Mouse (Mus musculus): ENCODE measurements around the gene Chka. TPM values are rescaled to one million over a fixed set of nuclear protein-coding genes. Genes with fewer than 3 reads are reported as not detected.

Chka gene
- polyA plus RNA-seq, 1 experiment from 2014 or later, result 24.1 TPM

GRCm38 (mm10) chr19:3831716-3832115 lies 19.9 kb upstream of the Chka start:
- Histone ChIP-seq H3K4me3 (ENCODE audit: low read length) (no peak overlapping the region), H3K36me3 (ENCODE audit: control insufficient read depth, insufficient read depth) (no peaks in the 10 kb centered on the region), H3K27ac (ENCODE audit: low read length) (no peak overlapping the region), H3K9me3 (replicated peaks; ENCODE audit: control insufficient read depth, low read length) (no peaks in the 10 kb centered on the region), H3K9ac (ENCODE audit: low read length) (no peak overlapping the region), H3K27me3 (ENCODE audit: control insufficient read depth, insufficient read depth, low read length) (no peaks in the 10 kb centered on the region), H3K4me1 (ENCODE audit: control insufficient read depth, insufficient read depth, low read length) (peaks cover 4% of the 10 kb centered on the region; the same call in 1 of the 2 replicates), H3K4me2 (ENCODE audit: low read depth, low read length) (no peak overlapping the region)
- WGBS, result 70% methylated on average over 8 of the region's 8 CpGs
- ATAC-seq (replicated peaks; ENCODE audit: extremely low read depth, insufficient read depth, low FRiP score), result no peak

- 38% methylated on average over 4 of the region's 4 CpGs for WGBS
- ATAC-seq (replicated peaks; ENCODE audit: extremely low read depth, insufficient read depth, low FRiP score), result peak; percentile 41; the same call in 1 of the 2 replicates
- Histone ChIP-seq H3K4me1 (ENCODE audit: control insufficient read depth, insufficient read depth, low read length) (peaks cover 4% of the 10 kb centered on the region; the same call in 1 of the 2 replicates), H3K4me2 (ENCODE audit: low read depth, low read length) (no peak overlapping the region), H3K36me3 (ENCODE audit: control insufficient read depth, insufficient read depth) (no peaks in the 10 kb centered on the region), H3K9me3 (replicated peaks; ENCODE audit: control insufficient read depth, low read length) (no peaks in the 10 kb centered on the region), H3K27ac (ENCODE audit: low read length) (no peak overlapping the region), H3K9ac (ENCODE audit: low read length) (no peak overlapping the region), H3K4me3 (ENCODE audit: low read length) (no peak overlapping the region), H3K27me3 (ENCODE audit: control insufficient read depth, insufficient read depth, low read length) (no peaks in the 10 kb centered on the region)
Measured at GRCm38 (mm10) chr19:3832851-3833353, 18.7 kb upstream of the Chka start.

GRCm38 (mm10) chr19:3834301-3834700 lies 17.3 kb upstream of the Chka start:
- H3K27ac ChIP-seq (ENCODE audit: low read length), result no peak overlapping the region
- no peak overlapping the region for H3K4me2 ChIP-seq (ENCODE audit: low read depth, low read length)
- H3K36me3 ChIP-seq (ENCODE audit: control insufficient read depth, insufficient read depth), result no peaks in the 10 kb centered on the region
- no peak overlapping the region for H3K9ac ChIP-seq (ENCODE audit: low read length)
- no peak overlapping the region for H3K4me3 ChIP-seq (ENCODE audit: low read length)
- ATAC-seq (replicated peaks; ENCODE audit: extremely low read depth, insufficient read depth, low FRiP score), result no peak
- no peaks in the 10 kb centered on the region for H3K27me3 ChIP-seq (ENCODE audit: control insufficient read depth, insufficient read depth, low read length)
- WGBS, result 91% methylated on average over 7 of the region's 7 CpGs
- no peaks in the 10 kb centered on the region for H3K9me3 ChIP-seq (replicated peaks; ENCODE audit: control insufficient read depth, low read length)
- H3K4me1 ChIP-seq (ENCODE audit: control insufficient read depth, insufficient read depth, low read length), result peaks cover 4% of the 10 kb centered on the region; the same call in 1 of the 2 replicates

GRCm38 (mm10) chr19:3836791-3837190 lies 14.8 kb upstream of the Chka start:
- ATAC-seq (replicated peaks; ENCODE audit: extremely low read depth, insufficient read depth, low FRiP score), result no peak
- WGBS, result 82% methylated on average over 9 of the region's 9 CpGs
- Histone ChIP-seq H3K9me3 (replicated peaks; ENCODE audit: control insufficient read depth, low read length) (no peaks in the 10 kb centered on the region), H3K4me1 (ENCODE audit: control insufficient read depth, insufficient read depth, low read length) (peaks cover 9% of the 10 kb centered on the region), H3K36me3 (ENCODE audit: control insufficient read depth, insufficient read depth) (no peaks in the 10 kb centered on the region), H3K27me3 (ENCODE audit: control insufficient read depth, insufficient read depth, low read length) (no peaks in the 10 kb centered on the region), H3K27ac (ENCODE audit: low read length) (no peak overlapping the region), H3K4me3 (ENCODE audit: low read length) (no peak overlapping the region), H3K9ac (ENCODE audit: low read length) (no peak overlapping the region), H3K4me2 (ENCODE audit: low read depth, low read length) (no peak overlapping the region)

- Histone ChIP-seq H3K27ac (ENCODE audit: low read length) (no peak overlapping the region), H3K27me3 (ENCODE audit: control insufficient read depth, insufficient read depth, low read length) (no peaks in the 10 kb centered on the region), H3K4me1 (ENCODE audit: control insufficient read depth, insufficient read depth, low read length) (peaks cover 5% of the 10 kb centered on the region; the same call in 1 of the 2 replicates), H3K9ac (ENCODE audit: low read length) (no peak overlapping the region), H3K4me3 (ENCODE audit: low read length) (no peak overlapping the region), H3K9me3 (replicated peaks; ENCODE audit: control insufficient read depth, low read length) (no peaks in the 10 kb centered on the region), H3K36me3 (ENCODE audit: control insufficient read depth, insufficient read depth) (no peaks in the 10 kb centered on the region), H3K4me2 (ENCODE audit: low read depth, low read length) (no peak overlapping the region)
- WGBS, result 74% methylated on average over 3 of the region's 3 CpGs
- no peak for ATAC-seq (replicated peaks; ENCODE audit: extremely low read depth, insufficient read depth, low FRiP score)
Measured at GRCm38 (mm10) chr19:3838931-3839330, 12.6 kb upstream of the Chka start.

- Histone ChIP-seq H3K36me3 (ENCODE audit: control insufficient read depth, insufficient read depth) (no peaks in the 10 kb centered on the region), H3K4me2 (ENCODE audit: low read depth, low read length) (no peak overlapping the region), H3K4me1 (ENCODE audit: control insufficient read depth, insufficient read depth, low read length) (peaks cover 5% of the 10 kb centered on the region; the same call in 1 of the 2 replicates), H3K4me3 (ENCODE audit: low read length) (no peak overlapping the region), H3K27me3 (ENCODE audit: control insufficient read depth, insufficient read depth, low read length) (no peaks in the 10 kb centered on the region), H3K27ac (ENCODE audit: low read length) (no peak overlapping the region), H3K9me3 (replicated peaks; ENCODE audit: control insufficient read depth, low read length) (no peaks in the 10 kb centered on the region), H3K9ac (ENCODE audit: low read length) (no peak overlapping the region)
- no peak for ATAC-seq (replicated peaks; ENCODE audit: extremely low read depth, insufficient read depth, low FRiP score)
- WGBS, result 45% methylated on average over 2 of the region's 2 CpGs
Measured at GRCm38 (mm10) chr19:3839686-3840085, 11.9 kb upstream of the Chka start.

- Histone ChIP-seq H3K27ac (ENCODE audit: low read length) (no peak overlapping the region), H3K4me1 (ENCODE audit: control insufficient read depth, insufficient read depth, low read length) (peaks cover 5% of the 10 kb centered on the region; the same call in 1 of the 2 replicates), H3K36me3 (ENCODE audit: control insufficient read depth, insufficient read depth) (no peaks in the 10 kb centered on the region), H3K9ac (ENCODE audit: low read length) (no peak overlapping the region), H3K4me3 (ENCODE audit: low read length) (no peak overlapping the region), H3K9me3 (replicated peaks; ENCODE audit: control insufficient read depth, low read length) (no peaks in the 10 kb centered on the region), H3K27me3 (ENCODE audit: control insufficient read depth, insufficient read depth, low read length) (no peaks in the 10 kb centered on the region), H3K4me2 (ENCODE audit: low read depth, low read length) (no peak overlapping the region)
- no peak; the same call in 1 of the 2 replicates for ATAC-seq (replicated peaks; ENCODE audit: extremely low read depth, insufficient read depth, low FRiP score)
- 32% methylated on average over 5 of the region's 5 CpGs for WGBS
Measured at GRCm38 (mm10) chr19:3840214-3840651, 11.3 kb upstream of the Chka start.

GRCm38 (mm10) chr19:3840685-3841084 lies 10.9 kb upstream of the Chka start:
- ATAC-seq (replicated peaks; ENCODE audit: extremely low read depth, insufficient read depth, low FRiP score), result no peak
- no peaks in the 10 kb centered on the region for H3K27me3 ChIP-seq (ENCODE audit: control insufficient read depth, insufficient read depth, low read length)
- no peak overlapping the region for H3K4me3 ChIP-seq (ENCODE audit: low read length)
- WGBS, result 76% methylated on average over 5 of the region's 5 CpGs
- no peaks in the 10 kb centered on the region for H3K36me3 ChIP-seq (ENCODE audit: control insufficient read depth, insufficient read depth)
- no peak overlapping the region; the same call in 1 of the 2 replicates for H3K27ac ChIP-seq (ENCODE audit: low read length)
- H3K4me2 ChIP-seq (ENCODE audit: low read depth, low read length), result no peak overlapping the region
- H3K9ac ChIP-seq (ENCODE audit: low read length), result no peak overlapping the region
- H3K4me1 ChIP-seq (ENCODE audit: control insufficient read depth, insufficient read depth, low read length), result peaks cover 5% of the 10 kb centered on the region; the same call in 1 of the 2 replicates
- no peaks in the 10 kb centered on the region for H3K9me3 ChIP-seq (replicated peaks; ENCODE audit: control insufficient read depth, low read length)

GRCm38 (mm10) chr19:3842359-3843148 lies 9.0 kb upstream of the Chka start:
- Histone ChIP-seq H3K9me3 (replicated peaks; ENCODE audit: control insufficient read depth, low read length) (no peaks in the 10 kb centered on the region), H3K4me2 (ENCODE audit: low read depth, low read length) (no peak overlapping the region), H3K9ac (ENCODE audit: low read length) (no peak overlapping the region), H3K27me3 (ENCODE audit: control insufficient read depth, insufficient read depth, low read length) (no peaks in the 10 kb centered on the region), H3K4me3 (ENCODE audit: low read length) (no peak overlapping the region), H3K36me3 (ENCODE audit: control insufficient read depth, insufficient read depth) (no peaks in the 10 kb centered on the region), H3K27ac (ENCODE audit: low read length) (no peak overlapping the region; the same call in 1 of the 2 replicates), H3K4me1 (ENCODE audit: control insufficient read depth, insufficient read depth, low read length) (peaks cover 5% of the 10 kb centered on the region; the same call in 1 of the 2 replicates)
- 47% methylated on average over 12 of the region's 12 CpGs for WGBS
- no peak for ATAC-seq (replicated peaks; ENCODE audit: extremely low read depth, insufficient read depth, low FRiP score)
